Mouse (Mus musculus) layer of hippocampus, adult 18-20 months (tissue): ENCODE results near the gene Mpp3. TPM values are rescaled to one million over a fixed set of nuclear protein-coding genes. Genes with fewer than 3 reads are reported as not detected.

ENCODE experiments used
- DNase-seq, 2 experiments: peaks; one replicate each; pipeline ENCODE4 v3.0.0; 2022; ENCODE audit warnings: low spot score in 2 of 2
- long read RNA-seq: library from polyadenylated mRNA; stranded (forward); transcript quantifications from one replicate; pipeline ENCODE4 v2.0.0, GENCODE M21; 2021
- total RNA-seq, 2 experiments: library from RNA; stranded (reverse); gene quantifications; 2 replicates each; pipeline ENCODE4 v1.2.3; 2021

The Mpp3 gene
- total RNA-seq = 10 to 100 TPM; 85.5 to 88.9 TPM
- long read RNA-seq, transcript Mpp3-201 (19 exons, 2,848 nt) = major isoform, 88 of 129 reads
- long read RNA-seq, transcript Mpp3-202 (18 exons, 2,997 nt) = minor isoform, 10 of 129 reads
- long read RNA-seq, partial matches to known transcripts = 6 of 129 reads
- long read RNA-seq, other reads (novel, unspliced or antisense) = 25 of 129 reads

GRCm38 (mm10) chr11:102028087-102028816 lies at the start of gene Mpp3:
Gene Mpp3 (minus strand): TSS chr11:102028461.
- no peak for DNase-seq

GRCm38 (mm10) chr11:102073722-102074121 lies 45.5 kb upstream of the Mpp3 start:
- DNase-seq = no peak

GRCm38 (mm10) chr11:102072729-102073128 lies 44.5 kb upstream of the Mpp3 start:
- DNase-seq = no peak

- DNase-seq = no peak
Observed at GRCm38 (mm10) chr11:102070426-102070825, 42.2 kb upstream of the Mpp3 start.

GRCm38 (mm10) chr11:102069633-102070032 lies 41.4 kb upstream of the Mpp3 start:
- peak; percentile 54 to 76 for DNase-seq

GRCm38 (mm10) chr11:102068969-102069368 lies 40.7 kb upstream of the Mpp3 start:
- no peak for DNase-seq

- DNase-seq = no peak
Observed at GRCm38 (mm10) chr11:102063076-102063475, 34.8 kb upstream of the Mpp3 start.

GRCm38 (mm10) chr11:102061941-102062473 lies 33.7 kb upstream of the Mpp3 start:
- no peak for DNase-seq

- DNase-seq = peak; percentile 61 to 90
Observed at GRCm38 (mm10) chr11:102061236-102061940, 33.1 kb upstream of the Mpp3 start.

- DNase-seq = peak; percentile 39 to 73
Observed at GRCm38 (mm10) chr11:102053847-102054246, 25.6 kb upstream of the Mpp3 start.

GRCm38 (mm10) chr11:102053183-102053582 lies 24.9 kb upstream of the Mpp3 start:
- no peak for DNase-seq

GRCm38 (mm10) chr11:102052697-102053096 lies 24.4 kb upstream of the Mpp3 start:
- DNase-seq = no peak

GRCm38 (mm10) chr11:102051954-102052353 lies 23.7 kb upstream of the Mpp3 start:
- DNase-seq = no peak

- DNase-seq = no peak
Observed at GRCm38 (mm10) chr11:102051541-102051940, 23.3 kb upstream of the Mpp3 start.

- no peak for DNase-seq
Observed at GRCm38 (mm10) chr11:102049875-102050482, 21.7 kb upstream of the Mpp3 start.

GRCm38 (mm10) chr11:102046607-102047006 lies 18.3 kb upstream of the Mpp3 start:
- DNase-seq = no peak

GRCm38 (mm10) chr11:102044691-102045212 lies 16.5 kb upstream of the Mpp3 start:
- DNase-seq = no peak

- no peak for DNase-seq
Observed at GRCm38 (mm10) chr11:102043381-102043780, 15.1 kb upstream of the Mpp3 start.

GRCm38 (mm10) chr11:102042971-102043370 lies 14.7 kb upstream of the Mpp3 start:
- no peak for DNase-seq

GRCm38 (mm10) chr11:102041350-102041949 lies 13.2 kb upstream of the Mpp3 start, which contains the start of gene Cd300lg:
Gene Cd300lg (plus strand): TSS chr11:102041509.
- no peak for DNase-seq

GRCm38 (mm10) chr11:102040646-102041045 lies 12.4 kb upstream of the Mpp3 start:
- DNase-seq = no peak
